Mouse (Mus musculus) gastrocnemius, postnatal 36 days (tissue): ENCODE data around the gene Evi2a. TPM values are rescaled to one million over a fixed set of nuclear protein-coding genes. Genes with fewer than 3 reads are reported as not detected.

Source experiments
- total RNA-seq, 2 experiments: library from RNA; stranded (reverse); gene quantifications; 2 replicates each; pipeline ENCODE4 v1.2.3; 2021

The Evi2a gene
- total RNA-seq, 2 experiments from 2014 or later = 3.7 to 4.0 TPM

Other genes with a start within 250 kb of the Evi2a start
- not detected for gene Gm9964, start 233.7 kb downstream of the Evi2a start, total RNA-seq
- 10 to 100 TPM; 16.4 to 17.1 TPM for gene Nf1, start 190.9 kb downstream of the Evi2a start, total RNA-seq
- gene Omg, start 26.5 kb downstream of the Evi2a start, total RNA-seq = not detected
- under 1 TPM; 0.76 to 0.87 TPM for gene Evi2b, start 6.8 kb downstream of the Evi2a start, total RNA-seq
- under 1 TPM in 1 of 2 experiments, not detected in 1; 0.08 TPM for gene Evi2, start within 50 bp of the Evi2a start, total RNA-seq
- under 1 TPM; 0.44 to 0.77 TPM for gene Rab11fip4, start 60.6 kb upstream of the Evi2a start, total RNA-seq